Mouse (Mus musculus): ENCODE results near the gene Krtcap2. TPM values are rescaled to one million over a fixed set of nuclear protein-coding genes. Genes with fewer than 3 reads are reported as not detected.
"Not testable (repeated sequence)": the region's sequence is repeated elsewhere in the genome, so short reads cannot be mapped to it uniquely, and the experiment has no call there.

Gene Krtcap2
- polyA plus RNA-seq, 1 experiment from 2014 or later, result 351 TPM

GRCm38 (mm10) chr3:89210731-89211130, 35.0 kb upstream of the Krtcap2 start:
- H3K9me3 ChIP-seq, result no peaks in the 10 kb centered on the region
- no peaks in the 10 kb centered on the region for H3K27me3 ChIP-seq (replicated peaks)
- ATAC-seq, result no peak
- H3K36me3 ChIP-seq, result peaks cover 42% of the 10 kb centered on the region
- peaks cover 18% of the 10 kb centered on the region for H3K4me1 ChIP-seq (replicated peaks)
- H3K27ac ChIP-seq, result no peak overlapping the region
- 78% methylated on average over 7 of the region's 7 CpGs for WGBS
- H3K4me3 ChIP-seq (replicated peaks), result no peak overlapping the region
- H3K4me2 ChIP-seq (replicated peaks), result no peak overlapping the region
- H3K9ac ChIP-seq, result no peak overlapping the region

- Histone ChIP-seq H3K27me3 (replicated peaks) (no peaks in the 10 kb centered on the region), H3K36me3 (peaks cover 15% of the 10 kb centered on the region), H3K4me3 (replicated peaks) (peak overlapping the region; percentile 80), H3K4me2 (replicated peaks) (peak overlapping the region; percentile 87), H3K4me1 (replicated peaks) (peaks cover 22% of the 10 kb centered on the region), H3K27ac (peak overlapping the region; percentile 98), H3K9me3 (no peaks in the 10 kb centered on the region), H3K9ac (peak overlapping the region; percentile 66)
- peak; percentile 94 for ATAC-seq
- under 1% methylated on average over 69 of the region's 69 CpGs for WGBS
Measured at GRCm38 (mm10) chr3:89213803-89214530, 31.8 kb upstream of the Krtcap2 start.

GRCm38 (mm10) chr3:89214681-89215411, 30.9 kb upstream of the Krtcap2 start, which contains the start of gene Thbs3:
Thbs3 (plus strand) TSS chr3:89215180.
- H3K36me3 ChIP-seq, result peaks cover 6% of the 10 kb centered on the region; the same call in 1 of the 2 replicates
- H3K4me1 ChIP-seq (replicated peaks), result peaks cover 22% of the 10 kb centered on the region
- H3K27ac ChIP-seq, result peak within 1 kb of the TSS; percentile 98
- no peaks in the 10 kb centered on the region for H3K27me3 ChIP-seq (replicated peaks)
- H3K9ac ChIP-seq, result peak within 1 kb of the TSS; percentile 66
- WGBS, result 2% methylated on average over 19 of the region's 19 CpGs
- peak within 1 kb of the TSS; percentile 80 for H3K4me3 ChIP-seq (replicated peaks)
- H3K4me2 ChIP-seq (replicated peaks), result peak within 1 kb of the TSS; percentile 87
- no peaks in the 10 kb centered on the region for H3K9me3 ChIP-seq
- ATAC-seq, result no peak

- no peak overlapping the region for H3K27ac ChIP-seq
Measured at GRCm38 (mm10) chr3:89215853-89216252, 29.9 kb upstream of the Krtcap2 start.

GRCm38 (mm10) chr3:89216407-89216806, 29.4 kb upstream of the Krtcap2 start:
- not testable (repeated sequence) for H3K27ac ChIP-seq; H3K4me3 ChIP-seq (replicated peaks); H3K9me3 ChIP-seq; H3K36me3 ChIP-seq; H3K9ac ChIP-seq; H3K27me3 ChIP-seq (replicated peaks); ATAC-seq
- Histone ChIP-seq H3K4me1 (replicated peaks) (peaks cover 22% of the 10 kb centered on the region), H3K4me2 (replicated peaks) (peak overlapping the region; percentile 87; the same call in 1 of the 2 replicates)
- WGBS, result 74% methylated on average over 7 of the region's 7 CpGs

More at GRCm38 (mm10) chr3:89215853-89216252, 29.9 kb upstream of the Krtcap2 start:
- Histone ChIP-seq H3K4me2 (replicated peaks) (peak overlapping the region; percentile 87), H3K9me3 (no peaks in the 10 kb centered on the region), H3K9ac (peak overlapping the region; percentile 66), H3K4me3 (replicated peaks) (peak overlapping the region; percentile 80), H3K27me3 (replicated peaks) (no peaks in the 10 kb centered on the region), H3K36me3 (0 out of 2 replicates have a peak, but pooled peaks cover 3% of the 10 kb centered on the region), H3K4me1 (replicated peaks) (peaks cover 22% of the 10 kb centered on the region)
- no peak for ATAC-seq
- WGBS, result 2% methylated on average over 6 of the region's 6 CpGs

GRCm38 (mm10) chr3:89218271-89218670, 27.5 kb upstream of the Krtcap2 start:
- no peak for ATAC-seq

GRCm38 (mm10) chr3:89219546-89219945, 26.2 kb upstream of the Krtcap2 start:
- Histone ChIP-seq H3K9ac (no peak overlapping the region), H3K9me3 (no peaks in the 10 kb centered on the region), H3K4me2 (replicated peaks) (no peak overlapping the region), H3K27ac (no peak overlapping the region), H3K27me3 (replicated peaks) (no peaks in the 10 kb centered on the region), H3K4me1 (replicated peaks) (peaks cover 15% of the 10 kb centered on the region), H3K4me3 (replicated peaks) (no peak overlapping the region), H3K36me3 (no peaks in the 10 kb centered on the region)
- 36% methylated on average over 8 of the region's 8 CpGs for WGBS
- no peak for ATAC-seq

More at GRCm38 (mm10) chr3:89218271-89218670, 27.5 kb upstream of the Krtcap2 start:
- Histone ChIP-seq H3K27me3 (replicated peaks) (no peaks in the 10 kb centered on the region), H3K4me3 (replicated peaks) (no peak overlapping the region), H3K4me1 (replicated peaks) (peaks cover 15% of the 10 kb centered on the region), H3K9ac (no peak overlapping the region), H3K9me3 (no peaks in the 10 kb centered on the region), H3K4me2 (replicated peaks) (no peak overlapping the region), H3K27ac (no peak overlapping the region), H3K36me3 (no peaks in the 10 kb centered on the region)
- 91% methylated on average over 1 of the region's 1 CpGs for WGBS

GRCm38 (mm10) chr3:89221167-89221566, 24.6 kb upstream of the Krtcap2 start:
- Histone ChIP-seq H3K4me2 (replicated peaks) (no peak overlapping the region), H3K27me3 (replicated peaks) (no peaks in the 10 kb centered on the region), H3K4me1 (replicated peaks) (peaks cover 3% of the 10 kb centered on the region), H3K36me3 (no peaks in the 10 kb centered on the region), H3K4me3 (replicated peaks) (no peak overlapping the region), H3K9ac (no peak overlapping the region), H3K27ac (no peak overlapping the region), H3K9me3 (no peaks in the 10 kb centered on the region)
- whole genome bisulfite sequencing, result 78% methylated on average over 5 of the region's 5 CpGs
- ATAC-seq, result no peak

- Histone ChIP-seq H3K9ac (no peak overlapping the region), H3K4me2 (replicated peaks) (no peak overlapping the region), H3K27ac (no peak overlapping the region), H3K36me3 (no peaks in the 10 kb centered on the region), H3K27me3 (replicated peaks) (0 out of 2 replicates have a peak, but pooled peaks cover 4% of the 10 kb centered on the region), H3K4me3 (replicated peaks) (no peak overlapping the region), H3K9me3 (no peaks in the 10 kb centered on the region), H3K4me1 (replicated peaks) (peaks cover 27% of the 10 kb centered on the region)
- 79% methylated on average over 11 of the region's 11 CpGs for WGBS
- no peak for ATAC-seq
Measured at GRCm38 (mm10) chr3:89224796-89225195, 21.0 kb upstream of the Krtcap2 start.

GRCm38 (mm10) chr3:89225321-89225815, 20.4 kb upstream of the Krtcap2 start:
- H3K4me1 ChIP-seq (replicated peaks), result peaks cover 27% of the 10 kb centered on the region
- no peak overlapping the region for H3K4me3 ChIP-seq (replicated peaks)
- WGBS, result 63% methylated on average over 12 of the region's 12 CpGs
- H3K9ac ChIP-seq, result no peak overlapping the region; the same call in 1 of the 2 replicates
- H3K36me3 ChIP-seq, result no peaks in the 10 kb centered on the region
- H3K9me3 ChIP-seq, result no peaks in the 10 kb centered on the region
- H3K4me2 ChIP-seq (replicated peaks), result no peak overlapping the region
- ATAC-seq, result no peak
- 0 out of 2 replicates have a peak, but pooled peaks cover 4% of the 10 kb centered on the region for H3K27me3 ChIP-seq (replicated peaks)
- no peak overlapping the region for H3K27ac ChIP-seq

- Histone ChIP-seq H3K4me2 (replicated peaks) (no peak overlapping the region), H3K27ac (no peak overlapping the region), H3K27me3 (replicated peaks) (0 out of 2 replicates have a peak, but pooled peaks cover 4% of the 10 kb centered on the region), H3K4me1 (replicated peaks) (peaks cover 27% of the 10 kb centered on the region), H3K9ac (no peak overlapping the region; the same call in 1 of the 2 replicates), H3K36me3 (no peaks in the 10 kb centered on the region), H3K4me3 (replicated peaks) (no peak overlapping the region), H3K9me3 (no peaks in the 10 kb centered on the region)
- ATAC-seq, result no peak
- 45% methylated on average over 4 of the region's 4 CpGs for WGBS
Measured at GRCm38 (mm10) chr3:89225918-89226317, 19.8 kb upstream of the Krtcap2 start.

- Histone ChIP-seq H3K4me3 (replicated peaks) (peak overlapping the region; percentile 44), H3K4me2 (replicated peaks) (peak overlapping the region; percentile 84), H3K36me3 (no peaks in the 10 kb centered on the region), H3K27me3 (replicated peaks) (0 out of 2 replicates have a peak, but pooled peaks cover 4% of the 10 kb centered on the region), H3K9me3 (no peaks in the 10 kb centered on the region), H3K27ac (no peak overlapping the region), H3K9ac (no peak overlapping the region), H3K4me1 (replicated peaks) (peaks cover 27% of the 10 kb centered on the region)
- no peak for ATAC-seq
- WGBS, result 38% methylated on average over 11 of the region's 11 CpGs
Measured at GRCm38 (mm10) chr3:89226361-89226760, 19.4 kb upstream of the Krtcap2 start.

Measured in intestine, embryonic 15.5 days (tissue).